Mouse (Mus musculus) left cerebral cortex, postnatal 36 days (tissue): ENCODE measurements around the gene Lrfn4. TPM values are rescaled to one million over a fixed set of nuclear protein-coding genes. Genes with fewer than 3 reads are reported as not detected.
A peak's percentile ranks its signal among the peaks of the same experiment; 100 is the strongest.

Experiments used
- DNase-seq, 2 experiments: peaks; one replicate each; pipeline ENCODE4 v3.0.0; 2021 to 2022; ENCODE audit warnings: low spot score in 2 of 2, mixed read lengths in 1 of 2
- intact Hi-C: fragments of 180-260 bp; cut with DNase I; formaldehyde crosslinking; loops from one replicate; pipeline ENCODE4 v1.15.1; 2025
- total RNA-seq, 2 experiments: library from RNA; stranded (reverse); gene quantifications; 2 replicates each; pipeline ENCODE4 v1.2.3; 2021

Lrfn4 gene
- total RNA-seq, result 10 to 100 TPM; 43.2 to 48.6 TPM

DNA sequence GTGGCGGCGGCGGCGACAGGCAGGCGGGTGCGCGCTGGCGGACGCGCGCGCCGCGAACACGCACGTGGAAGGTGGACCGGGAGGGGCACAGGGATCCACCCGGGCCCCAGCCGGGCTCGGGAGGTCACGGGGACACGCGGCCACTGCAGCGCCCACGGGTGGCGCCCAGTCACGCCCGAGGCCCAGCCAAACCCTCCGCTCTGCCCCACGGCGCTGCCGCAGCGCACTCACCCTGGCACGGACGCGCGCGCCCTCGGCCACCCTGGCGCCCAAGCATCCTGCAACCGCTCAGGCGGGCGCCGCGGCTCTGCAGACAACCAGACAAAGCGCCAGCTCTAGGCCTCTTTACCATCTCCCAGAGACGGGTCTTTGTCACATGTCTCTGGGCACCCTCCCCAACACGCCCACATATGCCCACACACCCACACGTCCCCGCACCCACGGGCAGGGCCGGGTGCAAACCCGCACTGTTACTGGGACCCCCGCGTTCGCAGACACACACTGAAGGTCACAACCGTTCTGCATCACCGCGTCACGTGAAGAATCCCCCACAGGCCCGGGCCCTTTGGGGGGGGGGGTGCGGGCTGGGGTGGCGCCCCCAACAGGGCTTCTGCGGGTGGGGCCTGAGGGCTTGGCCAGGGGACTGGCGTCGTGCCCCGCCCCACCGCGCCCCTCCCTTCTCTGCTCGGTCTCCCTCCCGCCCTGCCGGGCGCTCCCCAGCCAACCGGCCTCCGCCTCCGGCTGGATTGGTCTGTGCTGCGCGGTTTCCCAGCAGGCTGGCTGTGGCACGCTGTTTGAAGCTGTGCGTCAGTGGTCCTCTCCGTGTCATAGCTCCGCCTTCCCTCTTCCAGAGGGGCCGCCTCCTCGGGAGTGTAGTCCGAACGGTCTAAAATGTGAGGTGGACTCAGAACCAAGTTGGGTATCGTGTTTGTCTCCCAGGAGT is at the start of gene Lrfn4:
TSS of gene Lrfn4 (minus strand) at position 517 of the 943 bp plus-strand sequence.
- intact Hi-C loops, result loop anchor here (1.0 kb wide), 1 partner anchor 105 kb away; the partner anchor contains the start of gene Pcx
- peak; percentile 89 to 93 for DNase-seq

DNA sequence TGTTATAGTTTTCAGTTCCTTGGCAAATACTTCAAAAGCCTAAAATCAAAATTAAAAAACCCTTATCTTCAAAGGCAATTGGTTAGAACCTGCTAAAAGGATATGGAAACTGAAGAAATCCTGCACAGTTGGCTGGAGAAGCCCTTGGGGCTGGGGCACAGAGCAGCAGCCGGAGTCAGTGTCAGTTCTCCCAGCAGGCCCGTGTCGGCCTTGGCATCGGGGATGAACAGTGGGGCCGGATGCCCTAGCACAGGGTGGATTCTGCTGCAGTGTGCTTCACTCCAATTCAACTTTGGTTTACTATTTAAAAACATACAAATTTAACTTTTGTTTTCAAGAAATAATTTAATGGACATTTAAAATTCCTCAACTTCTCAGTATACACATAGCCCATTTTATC is 42.7 kb upstream of the Lrfn4 start:
- intact Hi-C loops, result no loop called here
- no peak for DNase-seq

DNA sequence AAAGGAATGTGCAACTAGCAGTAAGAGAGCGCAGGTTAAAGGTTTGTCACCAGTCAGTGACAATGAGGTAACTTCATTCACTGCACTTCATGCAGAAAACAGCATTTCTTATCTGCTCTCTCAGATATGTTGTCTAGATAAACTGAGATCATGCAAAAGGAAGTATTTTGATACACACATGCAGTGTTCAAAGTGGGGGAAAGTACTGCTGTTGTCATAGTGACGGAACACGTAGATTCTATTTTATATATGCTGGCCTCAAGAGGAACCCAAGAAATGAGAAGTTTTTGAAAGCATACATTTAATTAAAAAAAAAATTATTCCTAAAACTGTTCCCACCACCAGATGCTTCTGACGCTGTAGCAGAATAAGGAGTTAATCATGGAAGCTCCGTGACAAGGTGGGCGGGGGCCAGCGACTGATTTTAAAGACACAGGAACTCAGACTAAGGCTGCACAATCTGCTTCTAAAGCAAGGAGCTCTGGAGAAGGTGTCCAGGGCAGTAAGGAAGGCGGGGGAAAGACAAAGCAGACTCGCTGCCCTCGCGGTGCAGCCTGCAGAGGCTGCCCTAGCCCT is 31.5 kb upstream of the Lrfn4 start:
- intact Hi-C loops, result loop anchor here (2.0 to 5.0 kb wide), 2 partner anchors 50 to 64 kb away; partner anchors contain the start of genes Gm960 and Sptbn2

DNA sequence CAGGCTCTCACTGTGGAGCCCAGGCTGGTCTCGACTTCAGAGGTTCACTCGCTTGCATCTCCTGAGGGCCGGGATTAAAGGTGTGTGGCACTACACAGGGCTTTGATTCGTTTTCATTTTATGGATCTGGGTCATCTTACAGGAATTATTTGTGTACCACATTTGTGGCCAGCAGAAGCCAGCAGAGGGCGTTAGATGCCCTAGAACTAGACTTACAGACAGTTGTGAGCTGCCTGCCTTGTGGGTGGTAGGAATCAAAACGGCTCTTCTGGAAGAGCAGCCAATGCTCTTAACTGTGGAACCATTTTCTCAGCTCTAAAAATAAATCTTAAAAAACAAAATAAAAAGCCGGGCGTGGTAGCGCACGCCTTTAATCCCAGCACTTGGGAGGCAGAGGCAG is 28.8 kb upstream of the Lrfn4 start:
- peak; percentile 68 to 69 for DNase-seq
- intact Hi-C loops, result no loop called here

More for the DNA sequence above, 31.5 kb upstream of the Lrfn4 start:
- peak; percentile 71 to 75 for DNase-seq

DNA sequence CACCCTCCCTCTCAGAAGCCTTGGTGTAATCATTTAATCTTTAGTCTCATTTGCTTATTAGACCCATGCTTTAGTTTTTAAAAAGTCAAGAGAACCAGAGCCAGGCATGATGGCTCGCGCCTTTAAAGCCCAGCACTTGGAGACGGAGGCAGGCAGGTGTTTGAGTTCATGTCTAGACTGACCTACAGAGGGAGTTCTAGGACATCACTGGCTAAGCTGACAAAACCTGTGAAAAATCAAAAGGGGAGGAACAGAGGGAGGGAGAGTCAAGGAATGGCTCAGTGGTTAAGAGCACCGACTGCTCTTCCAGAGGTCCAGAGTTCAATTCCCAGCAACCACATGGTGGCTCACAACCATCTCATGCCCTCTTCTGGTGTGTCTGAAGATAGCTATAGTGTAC is 20.5 kb upstream of the Lrfn4 start:
- intact Hi-C loops, result no loop called here
- DNase-seq, result no peak

DNA sequence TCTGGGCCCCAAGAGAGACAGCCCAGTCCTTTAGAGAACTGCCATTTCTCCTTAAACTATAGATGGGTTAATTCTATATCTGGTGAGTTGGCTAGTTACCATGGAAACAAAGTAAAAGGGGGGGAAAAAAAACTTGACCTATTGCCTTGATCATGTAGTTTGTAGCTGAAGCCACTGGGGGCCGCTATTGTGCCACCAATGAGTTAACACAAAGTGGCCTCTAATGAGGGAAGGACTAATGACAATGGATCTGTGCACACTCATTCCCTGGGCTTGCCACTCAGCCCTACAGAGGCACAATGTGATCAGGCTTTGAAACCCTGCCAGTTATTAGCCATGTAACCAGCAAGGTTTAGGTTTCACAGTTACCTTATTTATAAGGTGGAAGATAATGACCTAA is 13.4 kb upstream of the Lrfn4 start:
- intact Hi-C loops, result loop anchor here (5.0 kb wide), 3 partner anchors 113 to 278 kb away; partner anchors contain the start of genes 2010003K11Rik and Bbs1
- no peak for DNase-seq

DNA sequence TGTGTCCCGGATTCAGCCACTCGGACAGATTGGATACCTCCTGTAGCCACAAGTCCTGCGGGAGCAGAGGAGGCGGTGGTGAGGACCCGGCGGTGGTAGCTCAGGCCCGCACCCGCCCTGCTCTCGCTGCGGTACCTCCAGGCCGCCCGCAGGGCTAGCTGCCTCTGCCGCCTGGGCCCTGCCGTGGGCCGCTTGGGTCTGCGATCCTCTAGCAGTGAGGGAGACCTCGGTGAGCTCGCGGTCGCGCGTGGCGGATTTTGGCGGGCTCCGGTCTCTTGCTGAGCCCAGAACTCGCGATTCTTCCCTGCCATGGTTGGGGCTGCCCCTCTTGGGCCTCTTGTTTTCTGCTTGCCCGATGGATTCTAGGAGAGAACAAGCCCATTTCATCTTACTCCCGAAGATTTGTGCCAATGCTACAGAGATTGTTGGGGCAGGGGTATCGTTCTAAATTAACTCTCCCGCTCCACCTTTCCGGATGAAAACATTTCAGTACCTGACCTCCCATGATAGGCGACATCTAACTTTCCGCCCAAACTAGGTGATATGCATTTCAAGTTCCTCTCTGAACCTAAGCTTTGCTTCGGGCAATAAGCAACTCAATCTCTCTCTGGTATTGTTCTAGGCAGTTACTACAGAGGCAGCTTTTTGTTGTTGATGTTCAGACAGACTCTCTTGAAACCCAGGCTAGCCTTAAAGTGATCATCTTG is 10.5 kb upstream of the Lrfn4 start:
- no peak for DNase-seq
- intact Hi-C loops, result loop anchor here (5.0 kb wide), 3 partner anchors 116 to 281 kb away; partner anchors contain the start of genes 2010003K11Rik and Bbs1

DNA sequence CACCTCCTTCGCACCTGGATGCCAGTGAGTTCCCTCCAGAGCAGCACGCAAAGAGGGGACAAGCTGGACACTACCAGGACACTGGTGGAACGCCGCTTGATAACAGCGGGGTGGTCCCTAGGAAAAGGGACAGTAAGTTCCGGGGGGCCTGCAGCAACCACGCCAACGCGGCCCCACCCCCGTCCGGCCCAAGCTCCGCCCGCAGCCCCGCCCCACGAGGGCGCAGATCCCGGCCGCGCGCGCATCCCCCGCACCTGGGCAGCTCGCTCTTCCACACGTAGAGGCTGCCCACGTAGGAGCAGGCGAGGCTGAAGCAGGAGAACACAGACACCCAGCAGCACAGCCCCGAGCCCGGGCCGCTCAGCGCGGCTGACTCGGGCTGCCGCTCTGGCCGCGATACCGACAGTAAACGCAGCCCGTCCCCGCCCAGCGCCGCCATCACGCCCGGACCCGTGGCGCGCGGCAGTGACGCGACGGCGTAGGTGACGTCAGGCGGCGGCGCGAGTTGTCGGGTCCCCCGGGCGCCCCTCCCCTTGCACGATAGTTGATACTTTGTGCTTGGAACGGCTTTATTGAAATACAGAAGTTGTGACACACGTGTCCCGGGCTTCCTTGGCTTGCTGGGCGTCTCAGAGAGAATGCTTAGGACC is 9.8 kb upstream of the Lrfn4 start, which contains the start of gene Rce1:
TSS of gene Rce1 (minus strand) at position 463 of the 650 bp plus-strand sequence.
- intact Hi-C loops, result loop anchor here (5.0 kb wide), 3 partner anchors 117 to 282 kb away; partner anchors contain the start of genes 2010003K11Rik and Bbs1
- peak; percentile 90 to 92 for DNase-seq

DNA sequence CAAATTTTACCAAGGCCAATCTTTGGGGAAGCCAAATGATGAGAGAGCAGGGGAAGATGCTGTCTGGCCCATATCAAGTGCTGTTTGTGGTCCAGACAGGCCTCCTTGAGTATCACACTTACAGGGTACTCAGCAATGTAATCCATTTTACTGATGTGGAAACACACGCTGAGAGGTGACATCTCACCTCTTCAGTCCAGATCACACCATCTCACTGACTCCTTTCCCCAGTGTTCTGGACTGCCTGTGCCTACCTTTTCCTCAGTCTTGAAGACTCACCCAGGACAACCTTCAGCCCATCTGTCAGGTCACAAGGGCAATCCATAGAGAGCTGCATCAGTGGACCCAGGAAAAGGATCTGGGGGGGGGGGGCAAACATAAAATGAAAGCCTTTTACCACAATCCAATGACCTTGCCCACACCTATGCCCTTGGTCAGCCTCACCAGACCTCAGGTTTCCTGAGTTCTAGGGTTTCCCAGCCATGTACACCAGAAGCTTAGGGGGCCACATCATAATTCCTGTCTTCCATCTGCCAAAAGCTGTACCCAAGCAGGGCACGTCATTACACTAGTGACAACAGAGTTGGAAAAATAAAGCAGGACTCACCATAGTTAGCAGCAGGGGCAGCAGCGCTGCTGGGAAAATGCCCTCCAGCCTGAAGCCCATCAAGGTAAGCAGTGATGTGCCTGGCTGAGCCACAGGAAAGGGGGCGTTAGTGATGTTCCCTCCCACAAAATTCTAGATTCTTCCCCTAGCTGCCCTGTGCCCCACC is 9.1 kb upstream of the Lrfn4 start:
- DNase-seq, result no peak
- intact Hi-C loops, result loop anchor here (5.0 kb wide), 3 partner anchors 118 to 283 kb away; partner anchors contain the start of genes 2010003K11Rik and Bbs1

DNA sequence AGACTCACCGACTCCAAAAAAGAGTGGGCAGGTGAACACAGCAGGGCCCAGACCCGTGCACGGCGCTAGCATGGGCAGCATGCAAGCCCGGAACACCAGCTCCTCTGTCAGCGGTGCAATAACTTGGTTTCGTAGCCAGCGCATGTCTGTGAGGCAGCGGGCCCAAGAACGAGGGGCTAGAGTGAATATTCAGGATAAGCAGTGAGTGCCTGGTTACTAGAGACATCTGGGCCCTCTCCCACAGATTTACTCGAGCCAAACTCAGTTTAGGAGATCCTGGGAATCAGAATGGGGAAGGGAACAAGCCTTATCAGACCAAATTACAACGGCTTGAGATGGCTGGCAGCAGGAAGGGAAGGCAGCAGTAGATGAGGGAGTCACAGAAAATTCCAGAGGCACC is 8.5 kb upstream of the Lrfn4 start:
- no peak for DNase-seq
- intact Hi-C loops, result no loop called here

DNA sequence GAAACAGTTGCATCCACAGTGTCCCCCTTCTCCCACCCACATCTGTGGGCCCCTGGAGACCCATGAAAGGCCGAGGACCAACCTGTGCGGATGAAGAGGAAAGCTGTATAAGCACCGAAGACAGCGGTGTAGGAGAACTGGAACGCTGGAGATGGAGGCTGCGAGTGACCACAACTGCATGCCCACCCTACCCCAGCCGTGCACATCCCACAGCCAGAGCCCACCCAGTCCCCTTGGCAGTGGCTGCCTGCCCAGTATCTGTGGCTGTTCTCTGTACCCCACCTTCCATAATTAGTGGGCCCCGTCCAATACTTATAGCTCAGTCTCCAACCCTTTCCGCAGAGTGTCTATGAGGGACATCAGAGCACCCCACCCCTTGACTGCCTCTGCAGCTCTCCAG is 8.0 kb upstream of the Lrfn4 start:
- no peak for DNase-seq
- intact Hi-C loops, result no loop called here

DNA sequence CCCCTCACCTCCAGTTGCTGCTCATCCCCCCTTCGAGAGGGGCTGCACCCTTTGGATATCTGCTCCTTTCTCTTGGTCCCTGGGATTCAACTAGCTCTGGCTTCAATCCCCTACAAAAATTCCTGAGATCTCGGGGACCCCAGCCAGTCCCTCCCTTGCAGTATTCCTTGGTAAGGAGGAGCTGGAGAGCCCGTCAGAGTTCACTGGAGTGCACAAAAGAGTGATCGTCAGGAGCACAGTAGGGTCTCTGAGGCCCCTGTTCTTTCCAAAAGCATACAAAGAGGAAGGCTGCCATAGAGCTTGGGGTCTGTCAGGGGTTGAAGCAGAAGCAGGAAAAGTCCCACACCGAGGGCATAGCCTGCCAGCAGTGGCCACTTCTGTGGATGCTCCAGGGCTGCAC is 7.3 kb upstream of the Lrfn4 start:
- intact Hi-C loops, result no loop called here
- DNase-seq, result no peak

DNA sequence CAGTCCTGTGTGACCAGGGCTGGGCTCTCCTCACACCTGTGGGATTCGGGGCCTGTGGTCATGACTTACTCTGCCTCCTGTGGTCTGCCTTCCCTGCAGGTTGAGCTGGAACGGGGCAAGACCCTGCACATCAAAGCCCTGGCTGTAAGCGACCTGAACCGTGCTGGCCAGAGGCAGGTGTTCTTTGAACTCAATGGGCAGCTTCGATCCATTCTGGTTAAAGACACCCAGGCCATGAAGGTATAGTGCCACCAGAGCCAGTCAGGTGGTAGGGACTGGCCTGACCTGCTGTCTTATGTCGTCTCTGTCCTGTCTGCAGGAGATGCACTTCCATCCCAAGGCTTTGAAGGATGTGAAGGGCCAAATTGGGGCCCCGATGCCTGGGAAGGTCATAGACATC is 5.3 kb upstream of the Lrfn4 start:
- DNase-seq, result no peak
- intact Hi-C loops, result no loop called here

DNA sequence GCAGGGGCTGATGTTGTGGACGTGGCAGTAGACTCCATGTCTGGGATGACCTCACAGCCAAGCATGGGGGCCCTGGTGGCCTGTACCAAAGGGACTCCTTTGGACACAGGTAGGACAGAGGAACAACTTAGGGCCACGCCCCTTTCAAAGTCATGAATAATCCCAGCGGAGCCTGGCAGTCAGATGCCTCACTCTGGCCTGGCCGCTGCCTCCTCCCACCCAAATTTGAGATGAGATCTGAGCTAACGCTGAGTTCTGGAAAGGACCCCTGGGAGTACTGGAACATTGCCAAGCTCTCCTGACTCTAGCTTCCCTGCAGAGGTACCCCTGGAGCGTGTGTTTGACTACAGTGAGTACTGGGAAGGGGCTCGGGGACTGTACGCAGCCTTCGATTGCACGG is 4.0 kb upstream of the Lrfn4 start:
- intact Hi-C loops, result no loop called here
- DNase-seq, result no peak

DNA sequence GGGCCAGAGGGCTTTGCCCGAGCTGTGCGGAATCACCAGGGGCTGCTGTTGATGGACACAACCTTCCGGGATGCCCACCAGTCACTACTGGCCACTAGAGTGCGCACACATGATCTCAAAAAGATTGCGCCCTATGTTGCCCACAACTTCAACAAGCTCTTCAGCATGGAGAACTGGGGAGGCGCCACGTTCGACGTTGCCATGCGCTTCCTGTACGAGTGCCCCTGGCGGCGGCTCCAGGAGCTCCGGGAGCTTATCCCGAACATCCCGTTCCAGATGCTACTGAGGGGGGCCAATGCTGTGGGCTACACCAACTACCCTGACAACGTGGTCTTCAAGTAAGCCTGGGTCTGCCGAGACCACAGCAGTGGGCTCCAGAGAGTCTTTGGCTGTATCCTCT is 2.7 kb upstream of the Lrfn4 start:
- intact Hi-C loops, result no loop called here
- DNase-seq, result no peak

DNA sequence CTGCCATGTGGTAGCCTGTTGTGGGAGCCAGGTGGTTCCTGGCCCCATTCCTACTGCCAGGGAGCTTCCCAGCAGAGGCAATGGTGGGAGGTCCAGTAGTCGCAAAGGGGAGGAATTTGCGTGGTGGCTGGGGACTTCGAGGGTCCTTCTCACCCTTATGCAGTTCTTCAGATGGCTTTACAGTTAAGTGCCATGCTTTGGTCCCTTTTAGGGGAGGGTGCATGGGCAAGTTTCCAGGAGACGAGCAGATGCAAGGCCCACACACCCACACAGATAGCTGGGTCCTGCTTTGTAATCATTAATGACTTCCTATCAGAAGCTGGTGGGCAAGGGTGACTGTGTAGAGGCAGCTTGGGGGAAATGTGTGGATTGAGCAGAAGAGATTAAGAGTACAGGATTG is 1.1 kb upstream of the Lrfn4 start:
- DNase-seq, result no peak
- intact Hi-C loops, result no loop called here

DNA sequence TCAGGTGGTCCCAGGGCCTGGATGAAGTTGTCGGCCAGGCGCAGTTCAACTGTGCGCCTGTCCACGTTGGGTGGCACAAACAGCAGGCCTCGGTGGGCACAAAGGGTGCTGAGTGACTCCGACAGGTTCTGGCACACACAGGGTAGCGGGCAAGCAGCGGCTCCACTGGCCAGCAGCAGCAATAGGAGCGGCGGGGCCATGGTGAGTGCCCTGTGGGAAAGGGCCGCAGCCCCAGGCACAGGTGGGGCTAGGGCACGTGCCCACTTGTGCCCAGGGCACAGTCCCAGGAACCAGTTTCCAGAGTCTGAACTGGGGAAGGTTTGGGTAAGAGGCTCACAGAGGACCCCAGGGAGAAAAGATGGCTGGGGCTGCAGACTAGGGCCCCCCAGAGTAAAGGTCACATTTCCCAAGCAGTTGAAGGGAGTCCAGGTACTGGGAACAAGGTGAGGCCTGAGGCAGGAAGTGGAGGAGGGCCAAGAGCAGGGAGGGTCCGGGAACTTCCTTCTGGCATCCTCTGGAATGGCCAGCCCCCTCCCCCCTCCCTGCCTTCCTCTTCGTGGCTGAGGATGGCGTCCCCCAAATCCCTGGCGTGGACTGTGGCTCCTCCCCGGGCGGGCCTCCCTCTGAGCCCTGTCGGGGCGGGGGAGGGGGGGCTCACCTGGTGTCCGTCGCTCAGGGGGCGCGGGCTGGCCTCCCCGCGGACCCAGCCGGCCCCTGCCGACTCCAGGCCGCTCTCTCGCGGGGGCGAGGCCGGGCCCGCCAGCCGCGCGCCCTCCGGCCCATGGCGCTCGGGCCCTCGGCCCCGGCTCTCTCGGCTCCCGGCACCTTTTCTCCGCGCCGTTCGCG is 939 bp downstream of the Lrfn4 start:
- DNase-seq, result peak in 1 of 2 experiments; percentile 38
- intact Hi-C loops, result loop anchor here (1.0 kb wide), 1 partner anchor 104 kb away; the partner anchor contains the start of gene Pcx
